Mouse (Mus musculus) naive thymus-derived CD4-positive, alpha-beta T cell, adult 2 months (primary cell): ENCODE results near the gene Scarb2.

Experiments used
- DNase-seq: peaks from one replicate; pipeline ENCODE4 v3.0.0-alpha.2; 2011; ENCODE audit warnings: low read depth

Scarb2 gene

GRCm38 (mm10) chr5:92493423-92493822 is 13.2 kb downstream of the Scarb2 start:
- no peak for DNase-seq

GRCm38 (mm10) chr5:92490779-92491178 is 15.9 kb downstream of the Scarb2 start:
- DNase-seq = peak; percentile 79

- DNase-seq = no peak
Observed at GRCm38 (mm10) chr5:92490304-92490703, 16.3 kb downstream of the Scarb2 start.

- peak; percentile 36 for DNase-seq
Observed at GRCm38 (mm10) chr5:92489503-92489902, 17.1 kb downstream of the Scarb2 start.

GRCm38 (mm10) chr5:92488961-92489360 is 17.7 kb downstream of the Scarb2 start:
- DNase-seq = no peak

GRCm38 (mm10) chr5:92488408-92488807 is 18.2 kb downstream of the Scarb2 start:
- no peak for DNase-seq

- no peak for DNase-seq
Observed at GRCm38 (mm10) chr5:92486758-92487157, 19.9 kb downstream of the Scarb2 start.

- DNase-seq = peak; percentile 76
Observed at GRCm38 (mm10) chr5:92484880-92485279, 21.8 kb downstream of the Scarb2 start.

GRCm38 (mm10) chr5:92472863-92473262 is 33.8 kb downstream of the Scarb2 start:
- no peak for DNase-seq

GRCm38 (mm10) chr5:92471531-92471930 is 35.1 kb downstream of the Scarb2 start:
- DNase-seq = no peak

- DNase-seq = no peak
Observed at GRCm38 (mm10) chr5:92469201-92470130, 37.2 kb downstream of the Scarb2 start.

GRCm38 (mm10) chr5:92468234-92468633 is 38.4 kb downstream of the Scarb2 start:
- no peak for DNase-seq

GRCm38 (mm10) chr5:92467102-92467766 is 39.4 kb downstream of the Scarb2 start:
- peak; percentile 25 for DNase-seq

- no peak for DNase-seq
Observed at GRCm38 (mm10) chr5:92465511-92465910, 41.1 kb downstream of the Scarb2 start.

GRCm38 (mm10) chr5:92461321-92461720 is 45.3 kb downstream of the Scarb2 start:
- peak; percentile 78 for DNase-seq

- no peak for DNase-seq
Observed at GRCm38 (mm10) chr5:92458726-92459125, 47.9 kb downstream of the Scarb2 start.

GRCm38 (mm10) chr5:92457410-92457809 is 49.2 kb downstream of the Scarb2 start:
- DNase-seq = no peak

GRCm38 (mm10) chr5:92452876-92453275 is 53.8 kb downstream of the Scarb2 start:
- DNase-seq = no peak

GRCm38 (mm10) chr5:92446736-92447135 is 59.9 kb downstream of the Scarb2 start:
- no peak for DNase-seq

- no peak for DNase-seq
Observed at GRCm38 (mm10) chr5:92445016-92445415, 61.6 kb downstream of the Scarb2 start.

- no peak for DNase-seq
Observed at GRCm38 (mm10) chr5:92442914-92443313, 63.7 kb downstream of the Scarb2 start.

- DNase-seq = no peak
Observed at GRCm38 (mm10) chr5:92441494-92441893, 65.1 kb downstream of the Scarb2 start.

- no peak for DNase-seq
Observed at GRCm38 (mm10) chr5:92438540-92438939, 68.1 kb downstream of the Scarb2 start.
